Mouse (Mus musculus): ENCODE data around the gene Cckbr. TPM values are rescaled to one million over a fixed set of nuclear protein-coding genes. Genes with fewer than 3 reads are reported as not detected.

Cckbr gene
- total RNA-seq, 1 experiment: 0.27 TPM

DNA sequence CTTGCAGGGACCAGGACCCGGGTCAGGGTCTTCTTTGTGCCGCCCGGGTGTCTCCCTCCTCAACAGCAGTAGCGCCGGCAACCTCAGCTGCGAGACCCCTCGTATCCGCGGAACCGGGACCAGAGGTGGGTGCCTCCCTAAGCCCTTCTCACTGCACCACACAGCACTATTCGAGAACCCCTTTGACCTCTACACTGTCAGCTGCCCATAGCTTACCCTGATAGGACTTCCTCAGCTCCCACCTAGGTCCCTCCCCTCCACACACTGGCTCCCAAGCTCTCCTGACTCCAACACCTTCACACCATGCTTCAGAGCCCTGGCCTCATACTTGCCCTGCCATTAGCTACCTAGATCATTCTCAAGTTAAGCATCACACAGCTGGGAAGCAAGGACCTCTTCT, 520 bp downstream of the Cckbr start:
- in situ Hi-C loops (cut with MboI; ENCODE audit: low sequenced_read_pairs in 2 of 2, unreplicated experiment in 2 of 2): no loop called here
- H3K4me1 ChIP-seq (ENCODE audit: control insufficient read depth in 2 of 2, insufficient read depth in 2 of 2, low read length in 2 of 2, poor library complexity in 1 of 2): peaks cover 0 to 2% of the 10 kb centered on the region in 2 experiments; a peak in 2 of 4 replicates
- peak overlapping the region; percentile 57 to 65 for H3K4me3 ChIP-seq (ENCODE audit: insufficient read depth in 1 of 2, low read depth in 1 of 2, low read length in 2 of 2, poor library complexity in 1 of 2, severe bottlenecking in 1 of 2)
- H3K9me3 ChIP-seq (ENCODE audit: control insufficient read depth, insufficient read depth, low read depth, low read length): no peaks in the 10 kb centered on the region
- H3K27ac ChIP-seq (ENCODE audit: insufficient read depth, low read depth, low read length, poor library complexity, severe bottlenecking): no peak overlapping the region
- peak overlapping the region; percentile 18; the same call in 1 of the 2 replicates for H3K9ac ChIP-seq (ENCODE audit: insufficient read depth, low read depth, low read length, poor library complexity, severe bottlenecking)
- TF ChIP-seq ZC3H11A (IDR thresholded peaks at IDR 0.05; ENCODE audit: borderline replicate concordance, low read depth, low read length) (no peak), ZNF384 (IDR thresholded peaks at IDR 0.05; ENCODE audit: low read depth, low read length) (no peak), MAFK (IDR thresholded peaks at IDR 0.05; ENCODE audit: insufficient read depth, low read depth, low read length) (no peak), CHD2 (IDR thresholded peaks at IDR 0.05; ENCODE audit: low read depth, low read length) (no peak), HCFC1 (IDR thresholded peaks at IDR 0.05; ENCODE audit: borderline replicate concordance, insufficient read depth, low read length) (no peak)
- no peaks in the 10 kb centered on the region for H3K36me3 ChIP-seq (ENCODE audit: control insufficient read depth, insufficient read depth, low read length, poor library complexity, severe bottlenecking)
- DNase-seq (ENCODE audit: low read depth, low spot score): no peak

- H3K9me3 ChIP-seq (ENCODE audit: control insufficient read depth, insufficient read depth, low read depth, low read length): no peaks in the 10 kb centered on the region
- no peak for TF ChIP-seq CHD2 (IDR thresholded peaks at IDR 0.05; ENCODE audit: low read depth, low read length)
- TF ChIP-seq HCFC1 (IDR thresholded peaks at IDR 0.05; ENCODE audit: borderline replicate concordance, insufficient read depth, low read length): no peak
- TF ChIP-seq ZNF384 (IDR thresholded peaks at IDR 0.05; ENCODE audit: low read depth, low read length): no peak
- no peak for TF ChIP-seq ZC3H11A (IDR thresholded peaks at IDR 0.05; ENCODE audit: borderline replicate concordance, low read depth, low read length)
- TF ChIP-seq MAFK (IDR thresholded peaks at IDR 0.05; ENCODE audit: insufficient read depth, low read depth, low read length): no peak
- no peak overlapping the region for H3K4me3 ChIP-seq (ENCODE audit: insufficient read depth in 1 of 2, low read depth in 1 of 2, low read length in 2 of 2, poor library complexity in 1 of 2, severe bottlenecking in 1 of 2)
- peaks cover 0 to 3% of the 10 kb centered on the region in 2 experiments; a peak in 1 of 4 replicates for H3K4me1 ChIP-seq (ENCODE audit: control insufficient read depth in 2 of 2, insufficient read depth in 2 of 2, low read length in 2 of 2, poor library complexity in 1 of 2)
- DNase-seq (ENCODE audit: low read depth, low spot score): no peak
- in situ Hi-C loops (cut with MboI; ENCODE audit: low sequenced_read_pairs in 2 of 2, unreplicated experiment in 2 of 2): no loop called here
- H3K27ac ChIP-seq (ENCODE audit: insufficient read depth, low read depth, low read length, poor library complexity, severe bottlenecking): no peak overlapping the region
- no peaks in the 10 kb centered on the region for H3K36me3 ChIP-seq (ENCODE audit: control insufficient read depth, insufficient read depth, low read length, poor library complexity, severe bottlenecking)
- H3K9ac ChIP-seq (ENCODE audit: insufficient read depth, low read depth, low read length, poor library complexity, severe bottlenecking): no peak overlapping the region
These were observed 6.5 kb downstream of the Cckbr start for GRCm38 (mm10) chr7:105432058-105432457.

DNA sequence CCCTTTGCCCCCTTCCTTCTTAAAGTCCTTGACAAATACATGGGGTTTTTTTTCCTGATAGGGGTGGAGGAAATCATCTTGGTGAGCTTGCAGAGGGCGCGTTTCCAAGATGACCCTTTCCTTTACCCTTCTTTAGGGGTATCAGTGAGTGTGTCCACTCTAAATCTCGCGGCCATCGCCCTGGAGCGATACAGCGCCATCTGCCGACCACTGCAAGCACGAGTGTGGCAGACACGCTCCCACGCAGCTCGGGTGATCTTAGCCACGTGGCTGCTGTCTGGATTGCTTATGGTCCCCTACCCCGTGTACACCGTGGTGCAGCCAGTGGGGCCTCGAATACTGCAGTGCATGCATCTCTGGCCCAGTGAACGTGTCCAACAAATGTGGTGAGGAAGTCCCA, 8.3 kb downstream of the Cckbr start:
- Histone ChIP-seq H3K27ac (ENCODE audit: insufficient read depth, low read depth, low read length, poor library complexity, severe bottlenecking) (no peak overlapping the region), H3K4me3 (ENCODE audit: insufficient read depth in 1 of 2, low read depth in 1 of 2, low read length in 2 of 2, poor library complexity in 1 of 2, severe bottlenecking in 1 of 2) (no peak overlapping the region), H3K36me3 (ENCODE audit: control insufficient read depth, insufficient read depth, low read length, poor library complexity, severe bottlenecking) (no peaks in the 10 kb centered on the region), H3K4me1 (ENCODE audit: control insufficient read depth in 2 of 2, insufficient read depth in 2 of 2, low read length in 2 of 2, poor library complexity in 1 of 2) (peaks cover 0 to 3% of the 10 kb centered on the region in 2 experiments; a peak in 1 of 4 replicates), H3K9ac (ENCODE audit: insufficient read depth, low read depth, low read length, poor library complexity, severe bottlenecking) (no peak overlapping the region), H3K9me3 (ENCODE audit: control insufficient read depth, insufficient read depth, low read depth, low read length) (no peaks in the 10 kb centered on the region)
- in situ Hi-C loops (cut with MboI; ENCODE audit: low sequenced_read_pairs in 2 of 2, unreplicated experiment in 2 of 2): no loop called here
- TF ChIP-seq HCFC1 (IDR thresholded peaks at IDR 0.05; ENCODE audit: borderline replicate concordance, insufficient read depth, low read length) (no peak), ZC3H11A (IDR thresholded peaks at IDR 0.05; ENCODE audit: borderline replicate concordance, low read depth, low read length) (no peak), CHD2 (IDR thresholded peaks at IDR 0.05; ENCODE audit: low read depth, low read length) (no peak), ZNF384 (IDR thresholded peaks at IDR 0.05; ENCODE audit: low read depth, low read length) (no peak), MAFK (IDR thresholded peaks at IDR 0.05; ENCODE audit: insufficient read depth, low read depth, low read length) (no peak)
- no peak for DNase-seq (ENCODE audit: low read depth, low spot score)

DNA sequence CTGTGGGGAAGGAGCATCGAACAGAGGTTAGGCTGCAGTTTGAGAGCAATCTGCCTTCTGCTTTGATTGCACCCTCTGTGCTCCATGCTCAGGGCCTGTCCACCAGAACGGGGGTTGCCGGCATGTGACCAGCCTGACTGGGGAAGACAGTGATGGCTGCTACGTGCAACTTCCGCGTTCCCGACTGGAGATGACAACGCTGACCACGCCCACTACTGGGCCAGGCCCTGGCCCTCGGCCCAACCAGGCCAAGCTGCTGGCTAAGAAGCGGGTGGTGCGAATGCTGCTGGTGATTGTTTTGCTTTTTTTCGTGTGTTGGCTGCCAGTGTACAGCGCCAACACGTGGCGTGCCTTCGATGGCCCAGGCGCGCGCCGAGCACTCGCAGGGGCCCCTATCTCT, 9.3 kb downstream of the Cckbr start:
- Histone ChIP-seq H3K4me1 (ENCODE audit: control insufficient read depth in 2 of 2, insufficient read depth in 2 of 2, low read length in 2 of 2, poor library complexity in 1 of 2) (peaks cover 0 to 3% of the 10 kb centered on the region in 2 experiments; a peak in 1 of 4 replicates), H3K4me3 (ENCODE audit: insufficient read depth in 1 of 2, low read depth in 1 of 2, low read length in 2 of 2, poor library complexity in 1 of 2, severe bottlenecking in 1 of 2) (peak overlapping the region; percentile 24 to 26; a peak in 2 of 4 replicates), H3K27ac (ENCODE audit: insufficient read depth, low read depth, low read length, poor library complexity, severe bottlenecking) (no peak overlapping the region), H3K9ac (ENCODE audit: insufficient read depth, low read depth, low read length, poor library complexity, severe bottlenecking) (no peak overlapping the region), H3K9me3 (ENCODE audit: control insufficient read depth, insufficient read depth, low read depth, low read length) (no peaks in the 10 kb centered on the region), H3K36me3 (ENCODE audit: control insufficient read depth, insufficient read depth, low read length, poor library complexity, severe bottlenecking) (no peaks in the 10 kb centered on the region)
- no peak for DNase-seq (ENCODE audit: low read depth, low spot score)
- no peak for TF ChIP-seq HCFC1 (IDR thresholded peaks at IDR 0.05; ENCODE audit: borderline replicate concordance, insufficient read depth, low read length)
- TF ChIP-seq ZC3H11A (IDR thresholded peaks at IDR 0.05; ENCODE audit: borderline replicate concordance, low read depth, low read length): no peak
- TF ChIP-seq CHD2 (IDR thresholded peaks at IDR 0.05; ENCODE audit: low read depth, low read length): no peak
- TF ChIP-seq ZNF384 (IDR thresholded peaks at IDR 0.05; ENCODE audit: low read depth, low read length): no peak
- TF ChIP-seq MAFK (IDR thresholded peaks at IDR 0.05; ENCODE audit: insufficient read depth, low read depth, low read length): no peak
- in situ Hi-C loops (cut with MboI; ENCODE audit: low sequenced_read_pairs in 2 of 2, unreplicated experiment in 2 of 2): no loop called here
